Mouse (Mus musculus): ENCODE results near the gene Ccdc15. TPM values are rescaled to one million over a fixed set of nuclear protein-coding genes. Genes with fewer than 3 reads are reported as not detected.

Ccdc15 gene
- 1.3 TPM for polyA plus RNA-seq (2014; fragmentation: Illumina TruSeq; extraction: RNeasy Lipid Tissue Mini Kit (QIAGEN cat#74804); ENCODE audit: low read depth, low replicate concordance)

GRCm38 (mm10) chr9:37347988-37348642, at the start of gene Ccdc15:
Gene Ccdc15 (minus strand): TSS chr9:37348432.

GRCm38 (mm10) chr9:37367301-37368080, 19.3 kb upstream of the Ccdc15 start, which contains the start of gene Hepacam:
Gene Hepacam (plus strand): TSS chr9:37367351.

GRCm38 (mm10) chr9:37255149-37255888, 92.9 kb downstream of the Ccdc15 start, which contains the start of gene Slc37a2:
Gene Slc37a2 (minus strand): TSS chr9:37255738.

Other genes starting within 250 kb of the Ccdc15 start
- 0.16 TPM for gene Pknox2, start 201.0 kb downstream of the Ccdc15 start, polyA plus RNA-seq (2014; fragmentation: Illumina TruSeq; extraction: RNeasy Lipid Tissue Mini Kit (QIAGEN cat#74804); ENCODE audit: low read depth, low replicate concordance)
- 3.5 TPM for gene Tmem218, start 140.2 kb downstream of the Ccdc15 start, polyA plus RNA-seq (2014; fragmentation: Illumina TruSeq; extraction: RNeasy Lipid Tissue Mini Kit (QIAGEN cat#74804); ENCODE audit: low read depth, low replicate concordance)
- gene Slc37a2, start 92.7 kb downstream of the Ccdc15 start, polyA plus RNA-seq (2014; fragmentation: Illumina TruSeq; extraction: RNeasy Lipid Tissue Mini Kit (QIAGEN cat#74804); ENCODE audit: low read depth, low replicate concordance), result 1.5 TPM
- not detected for gene Hepacam, start 18.9 kb upstream of the Ccdc15 start, polyA plus RNA-seq (2014; fragmentation: Illumina TruSeq; extraction: RNeasy Lipid Tissue Mini Kit (QIAGEN cat#74804); ENCODE audit: low read depth, low replicate concordance)
- gene Robo4, start 53.5 kb upstream of the Ccdc15 start, polyA plus RNA-seq (2014; fragmentation: Illumina TruSeq; extraction: RNeasy Lipid Tissue Mini Kit (QIAGEN cat#74804); ENCODE audit: low read depth, low replicate concordance), result 0.90 TPM
- gene Robo3, start 84.8 kb upstream of the Ccdc15 start, polyA plus RNA-seq (2014; fragmentation: Illumina TruSeq; extraction: RNeasy Lipid Tissue Mini Kit (QIAGEN cat#74804); ENCODE audit: low read depth, low replicate concordance), result not detected
- 17.9 TPM for gene Msantd2, start 140.9 kb upstream of the Ccdc15 start, polyA plus RNA-seq (2014; fragmentation: Illumina TruSeq; extraction: RNeasy Lipid Tissue Mini Kit (QIAGEN cat#74804); ENCODE audit: low read depth, low replicate concordance)
- 3.6 TPM for gene Esam, start 179.6 kb upstream of the Ccdc15 start, polyA plus RNA-seq (2014; fragmentation: Illumina TruSeq; extraction: RNeasy Lipid Tissue Mini Kit (QIAGEN cat#74804); ENCODE audit: low read depth, low replicate concordance)
- 0.79 TPM for gene Vsig2, start 190.8 kb upstream of the Ccdc15 start, polyA plus RNA-seq (2014; fragmentation: Illumina TruSeq; extraction: RNeasy Lipid Tissue Mini Kit (QIAGEN cat#74804); ENCODE audit: low read depth, low replicate concordance)
- not detected for gene Nrgn, start 204.5 kb upstream of the Ccdc15 start, polyA plus RNA-seq (2014; fragmentation: Illumina TruSeq; extraction: RNeasy Lipid Tissue Mini Kit (QIAGEN cat#74804); ENCODE audit: low read depth, low replicate concordance)
- 36.3 TPM for gene Siae, start 207.3 kb upstream of the Ccdc15 start, polyA plus RNA-seq (2014; fragmentation: Illumina TruSeq; extraction: RNeasy Lipid Tissue Mini Kit (QIAGEN cat#74804); ENCODE audit: low read depth, low replicate concordance)

All from liver, adult 10 weeks (tissue).